Mouse (Mus musculus) heart, postnatal 4 days (tissue): ENCODE data around the gene Gm973. TPM values are rescaled to one million over a fixed set of nuclear protein-coding genes. Genes with fewer than 3 reads are reported as not detected.

Source experiments
- total RNA-seq, 2 experiments: library from RNA; stranded (reverse); gene quantifications; 2 replicates each; pipeline ENCODE4 v1.2.3; 2021

Gm973 gene
- total RNA-seq, 2 experiments from 2014 or later = not detected

Other genes starting within 250 kb of the Gm973 start
- gene Fzd7, start 33.8 kb upstream of the Gm973 start, total RNA-seq = 1 to 10 TPM; 7.2 to 7.4 TPM
- 10 to 100 TPM; 68.4 to 71.9 TPM for gene Sumo1, start 154.6 kb downstream of the Gm973 start, total RNA-seq
- gene Nop58, start 168.7 kb downstream of the Gm973 start, total RNA-seq = 10 to 100 TPM; 90.9 to 95.8 TPM
- 10 to 100 TPM; 53.1 TPM for gene Bmpr2, start 247.1 kb downstream of the Gm973 start, total RNA-seq